20 mouse cellular contexts compared by ENCODE assay signal in genomic region chr13:96008154-96008553, GRCm38 (mm10).
"Had no signal": no experiment of that assay in that cellular context is flagged by ENCODE, and none has a peak within 500 bp of the region (broad histone marks: within the 10 kb centered on the region; RNA-seq: fewer than 3 reads in every experiment).

No protein-coding gene starts in this region.

- DNase-seq: kidney, adult 18-20 months; kidney, adult 9 months; kidney, postnatal 14 days; kidney, postnatal 4 days; liver, postnatal 0 days; lung, embryonic 14.5 days; midbrain, embryonic 14.5 days; retina, postnatal 1 day; right cerebral cortex, postnatal 25 days; spleen, adult 18-20 months; thymus, postnatal 25 days had no signal

- H3K36me3 ChIP-seq: limb, embryonic 10.5 days; limb, embryonic 13.5 days; neural tube, embryonic 12.5 days; stomach, embryonic 15.5 days had no signal

- ATAC-seq: liver, postnatal 0 days; lung, postnatal 0 days had no signal

- H3K4me3 ChIP-seq: limb, embryonic 10.5 days; limb, embryonic 13.5 days; megakaryocyte, embryonic 14.5 days; neural tube, embryonic 12.5 days; stomach, embryonic 15.5 days had no signal

- H3K4me2 ChIP-seq: limb, embryonic 13.5 days; lung, embryonic 14.5 days; midbrain, embryonic 11.5 days; neural tube, embryonic 12.5 days; stomach, embryonic 15.5 days had no signal

- H3K9ac ChIP-seq: limb, embryonic 13.5 days; liver, embryonic 14.5 days; liver, postnatal 0 days; lung, embryonic 14.5 days; neural tube, embryonic 12.5 days; stomach, embryonic 15.5 days had no signal

- H3K9me3 ChIP-seq: limb, embryonic 10.5 days; limb, embryonic 13.5 days; megakaryocyte, embryonic 14.5 days; neural tube, embryonic 12.5 days; stomach, embryonic 15.5 days had no signal

- H3K27ac ChIP-seq: limb, embryonic 10.5 days; limb, embryonic 13.5 days; liver, embryonic 14.5 days; macrophage; neural tube, embryonic 12.5 days; stomach, embryonic 15.5 days had no signal

- H3K27me3 ChIP-seq: limb, embryonic 13.5 days; neural tube, embryonic 12.5 days; stomach, embryonic 15.5 days had no signal
